Mouse (Mus musculus): ENCODE results near the gene Nudt9. TPM values are rescaled to one million over a fixed set of nuclear protein-coding genes. Genes with fewer than 3 reads are reported as not detected.

Gene Nudt9
- polyA plus RNA-seq, 1 experiment from 2014 or later: 48.4 TPM

DNA sequence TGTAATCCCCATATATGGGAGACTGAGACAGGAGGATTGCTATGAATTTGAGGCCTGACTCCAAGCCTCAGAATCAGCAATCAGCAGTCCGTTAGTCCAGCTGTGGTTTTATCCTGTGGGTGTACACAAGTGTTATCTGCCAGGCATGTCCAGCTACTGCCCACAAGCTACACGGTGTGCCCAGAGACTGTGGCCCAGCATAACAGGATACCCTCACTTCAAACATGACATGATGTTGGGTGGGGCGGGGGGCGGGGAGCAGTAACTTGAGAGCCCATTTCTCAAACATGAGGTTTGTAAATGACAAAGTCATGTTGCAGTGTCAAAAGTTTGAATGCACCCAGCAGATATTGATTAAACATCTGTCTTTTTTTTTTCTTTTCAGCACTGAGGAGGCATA lies 9.7 kb downstream of the Nudt9 start:
- H3K36me3 ChIP-seq (ENCODE audit: control insufficient read depth, insufficient read depth, low read length): peaks cover 76% of the 10 kb centered on the region
- WGBS: 88% methylated on average over 4 of the region's 4 CpGs
- H3K4me3 ChIP-seq (ENCODE audit: control insufficient read depth in 1 of 2, insufficient read depth in 1 of 2, low read depth in 1 of 2, low read length in 2 of 2): no peak overlapping the region
- H3K4me1 ChIP-seq (ENCODE audit: control insufficient read depth in 2 of 2, insufficient read depth in 2 of 2, low read length in 2 of 2): no peaks in the 10 kb centered on the region
- H3K27ac ChIP-seq (replicated peaks in 1 of 2; ENCODE audit: control insufficient read depth in 1 of 2, insufficient read depth in 1 of 2, low read depth in 2 of 2, low read length in 2 of 2): no peak overlapping the region
- H3K9me3 ChIP-seq (ENCODE audit: control insufficient read depth, low read length): no peaks in the 10 kb centered on the region
- no peak overlapping the region for H3K9ac ChIP-seq (ENCODE audit: low read length)
- ATAC-seq (ENCODE audit: insufficient number of reproducible peaks, insufficient read depth, low FRiP score, low read depth): no peak
- no peaks in the 10 kb centered on the region for H3K27me3 ChIP-seq (ENCODE audit: control insufficient read depth, insufficient read depth, low read length)
- no peak overlapping the region for H3K4me2 ChIP-seq (ENCODE audit: low read length)

DNA sequence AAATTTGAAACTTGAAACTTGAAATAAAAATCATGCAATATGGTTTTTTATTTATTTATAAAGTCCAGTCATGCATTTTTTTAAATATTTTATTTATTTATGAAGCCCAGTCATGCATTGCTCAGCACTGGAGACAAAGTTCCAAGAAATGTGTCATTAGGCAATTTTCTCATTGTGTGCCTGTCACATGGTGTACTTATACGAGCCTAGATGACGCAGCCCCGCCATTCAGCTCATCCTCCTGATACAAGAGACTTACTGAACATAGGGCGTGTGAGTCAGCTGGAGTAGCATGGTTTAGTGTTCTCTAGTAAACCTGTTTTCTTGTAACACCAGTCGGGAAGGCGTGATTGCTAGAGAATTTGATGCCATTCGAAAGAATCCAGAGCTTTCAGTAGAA lies 10.2 kb downstream of the Nudt9 start:
- Histone ChIP-seq H3K4me2 (ENCODE audit: low read length) (no peak overlapping the region), H3K27me3 (ENCODE audit: control insufficient read depth, insufficient read depth, low read length) (no peaks in the 10 kb centered on the region), H3K4me1 (ENCODE audit: control insufficient read depth in 2 of 2, insufficient read depth in 2 of 2, low read length in 2 of 2) (no peaks in the 10 kb centered on the region), H3K9me3 (ENCODE audit: control insufficient read depth, low read length) (no peaks in the 10 kb centered on the region), H3K36me3 (ENCODE audit: control insufficient read depth, insufficient read depth, low read length) (peaks cover 76% of the 10 kb centered on the region), H3K9ac (ENCODE audit: low read length) (no peak overlapping the region), H3K27ac (replicated peaks in 1 of 2; ENCODE audit: control insufficient read depth in 1 of 2, insufficient read depth in 1 of 2, low read depth in 2 of 2, low read length in 2 of 2) (no peak overlapping the region), H3K4me3 (ENCODE audit: control insufficient read depth in 1 of 2, insufficient read depth in 1 of 2, low read depth in 1 of 2, low read length in 2 of 2) (no peak overlapping the region)
- ATAC-seq (ENCODE audit: insufficient number of reproducible peaks, insufficient read depth, low FRiP score, low read depth): no peak
- WGBS: 92% methylated on average over 7 of the region's 7 CpGs

DNA sequence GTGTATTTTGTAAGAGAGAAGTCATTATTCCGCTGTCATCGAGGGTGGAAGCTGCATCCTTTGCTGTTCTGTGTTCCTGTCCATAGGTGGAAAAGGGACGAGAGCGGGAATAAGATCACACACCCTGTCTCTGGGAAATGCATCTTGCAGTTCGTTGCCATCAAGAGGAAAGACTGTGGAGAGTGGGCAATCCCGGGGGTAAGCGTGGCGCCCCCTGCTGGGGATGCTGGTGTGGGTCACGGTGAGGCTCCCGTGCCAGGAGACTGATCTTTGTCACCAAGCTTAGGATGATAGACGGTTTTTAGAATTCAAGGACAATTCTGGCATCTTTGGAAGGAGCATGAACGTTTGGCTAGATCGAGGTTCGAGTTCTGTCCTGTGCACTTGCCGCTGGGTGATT lies 11.9 kb downstream of the Nudt9 start:
- peaks cover 76% of the 10 kb centered on the region for H3K36me3 ChIP-seq (ENCODE audit: control insufficient read depth, insufficient read depth, low read length)
- no peaks in the 10 kb centered on the region for H3K9me3 ChIP-seq (ENCODE audit: control insufficient read depth, low read length)
- no peaks in the 10 kb centered on the region for H3K27me3 ChIP-seq (ENCODE audit: control insufficient read depth, insufficient read depth, low read length)
- H3K27ac ChIP-seq (replicated peaks in 1 of 2; ENCODE audit: control insufficient read depth in 1 of 2, insufficient read depth in 1 of 2, low read depth in 2 of 2, low read length in 2 of 2): no peak overlapping the region
- H3K4me2 ChIP-seq (ENCODE audit: low read length): no peak overlapping the region
- no peak for ATAC-seq (ENCODE audit: insufficient number of reproducible peaks, insufficient read depth, low FRiP score, low read depth)
- no peak overlapping the region for H3K4me3 ChIP-seq (ENCODE audit: control insufficient read depth in 1 of 2, insufficient read depth in 1 of 2, low read depth in 1 of 2, low read length in 2 of 2)
- no peak overlapping the region for H3K9ac ChIP-seq (ENCODE audit: low read length)
- no peaks in the 10 kb centered on the region for H3K4me1 ChIP-seq (ENCODE audit: control insufficient read depth in 2 of 2, insufficient read depth in 2 of 2, low read length in 2 of 2)
- 64% methylated on average over 15 of the region's 15 CpGs for WGBS

DNA sequence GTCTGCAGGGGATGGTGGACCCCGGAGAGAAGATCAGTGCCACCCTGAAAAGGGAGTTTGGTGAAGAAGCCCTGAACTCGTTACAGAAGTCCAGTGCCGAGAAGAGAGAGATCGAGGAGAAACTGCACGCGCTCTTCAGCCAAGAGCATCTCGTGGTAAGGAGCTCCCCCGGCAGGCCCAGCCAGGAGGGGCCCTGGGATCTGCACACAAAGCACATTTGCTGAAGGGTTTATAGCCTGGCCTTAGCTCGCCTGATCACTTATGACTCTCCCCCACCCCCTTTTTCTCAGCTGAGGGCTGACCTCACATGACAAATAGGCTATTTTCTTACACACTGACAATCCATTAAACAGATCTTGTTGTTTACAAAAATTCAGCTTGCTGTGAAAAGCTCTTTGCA lies 13.5 kb downstream of the Nudt9 start:
- no peaks in the 10 kb centered on the region for H3K27me3 ChIP-seq (ENCODE audit: control insufficient read depth, insufficient read depth, low read length)
- no peak overlapping the region for H3K4me3 ChIP-seq (ENCODE audit: control insufficient read depth in 1 of 2, insufficient read depth in 1 of 2, low read depth in 1 of 2, low read length in 2 of 2)
- no peaks in the 10 kb centered on the region for H3K4me1 ChIP-seq (ENCODE audit: control insufficient read depth in 2 of 2, insufficient read depth in 2 of 2, low read length in 2 of 2)
- H3K9me3 ChIP-seq (ENCODE audit: control insufficient read depth, low read length): no peaks in the 10 kb centered on the region
- peaks cover 80% of the 10 kb centered on the region for H3K36me3 ChIP-seq (ENCODE audit: control insufficient read depth, insufficient read depth, low read length)
- H3K4me2 ChIP-seq (ENCODE audit: low read length): no peak overlapping the region
- no peak for ATAC-seq (ENCODE audit: insufficient number of reproducible peaks, insufficient read depth, low FRiP score, low read depth)
- H3K27ac ChIP-seq (replicated peaks in 1 of 2; ENCODE audit: control insufficient read depth in 1 of 2, insufficient read depth in 1 of 2, low read depth in 2 of 2, low read length in 2 of 2): no peak overlapping the region
- 83% methylated on average over 9 of the region's 9 CpGs for WGBS
- H3K9ac ChIP-seq (ENCODE audit: low read length): no peak overlapping the region

DNA sequence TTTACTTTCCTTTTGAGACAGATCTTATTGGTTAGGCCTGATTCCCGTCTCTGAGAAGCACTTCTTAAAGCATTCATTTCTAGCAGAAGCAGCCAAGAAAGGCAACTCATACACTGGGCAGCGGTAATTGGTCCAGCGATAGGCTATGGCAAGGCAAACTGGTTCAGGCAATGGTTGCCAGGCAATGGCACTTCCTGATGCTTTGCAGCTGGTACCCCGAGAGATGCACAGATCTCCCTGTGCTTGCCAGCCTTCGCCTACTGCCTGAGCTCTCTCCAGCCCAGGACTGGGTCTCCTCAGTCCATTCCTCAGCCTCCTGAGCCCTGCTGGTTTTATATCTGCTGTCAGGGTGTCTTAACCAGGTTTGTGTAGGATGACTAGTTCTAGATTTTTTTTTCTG lies 14.3 kb downstream of the Nudt9 start:
- Histone ChIP-seq H3K9me3 (ENCODE audit: control insufficient read depth, low read length) (no peaks in the 10 kb centered on the region), H3K9ac (ENCODE audit: low read length) (no peak overlapping the region), H3K4me2 (ENCODE audit: low read length) (no peak overlapping the region), H3K27ac (replicated peaks in 1 of 2; ENCODE audit: control insufficient read depth in 1 of 2, insufficient read depth in 1 of 2, low read depth in 2 of 2, low read length in 2 of 2) (no peak overlapping the region), H3K4me1 (ENCODE audit: control insufficient read depth in 2 of 2, insufficient read depth in 2 of 2, low read length in 2 of 2) (no peaks in the 10 kb centered on the region), H3K36me3 (ENCODE audit: control insufficient read depth, insufficient read depth, low read length) (peaks cover 79% of the 10 kb centered on the region), H3K4me3 (ENCODE audit: control insufficient read depth in 1 of 2, insufficient read depth in 1 of 2, low read depth in 1 of 2, low read length in 2 of 2) (no peak overlapping the region), H3K27me3 (ENCODE audit: control insufficient read depth, insufficient read depth, low read length) (no peaks in the 10 kb centered on the region)
- 94% methylated on average over 5 of the region's 5 CpGs for WGBS
- no peak for ATAC-seq (ENCODE audit: insufficient number of reproducible peaks, insufficient read depth, low FRiP score, low read depth)

GRCm38 (mm10) chr5:104061936-104062772 lies 16.0 kb downstream of the Nudt9 start:
- 84% methylated on average over 13 of the region's 13 CpGs for WGBS
- Histone ChIP-seq H3K27me3 (ENCODE audit: control insufficient read depth, insufficient read depth, low read length) (no peaks in the 10 kb centered on the region), H3K4me3 (ENCODE audit: control insufficient read depth in 1 of 2, insufficient read depth in 1 of 2, low read depth in 1 of 2, low read length in 2 of 2) (no peak overlapping the region), H3K4me1 (ENCODE audit: control insufficient read depth in 2 of 2, insufficient read depth in 2 of 2, low read length in 2 of 2) (no peaks in the 10 kb centered on the region), H3K9me3 (ENCODE audit: control insufficient read depth, low read length) (no peaks in the 10 kb centered on the region), H3K4me2 (ENCODE audit: low read length) (no peak overlapping the region), H3K36me3 (ENCODE audit: control insufficient read depth, insufficient read depth, low read length) (peaks cover 71% of the 10 kb centered on the region), H3K9ac (ENCODE audit: low read length) (no peak overlapping the region), H3K27ac (replicated peaks in 1 of 2; ENCODE audit: control insufficient read depth in 1 of 2, insufficient read depth in 1 of 2, low read depth in 2 of 2, low read length in 2 of 2) (no peak overlapping the region)
- ATAC-seq (ENCODE audit: insufficient number of reproducible peaks, insufficient read depth, low FRiP score, low read depth): no peak

GRCm38 (mm10) chr5:104062773-104063551 lies 16.9 kb downstream of the Nudt9 start:
- no peaks in the 10 kb centered on the region for H3K9me3 ChIP-seq (ENCODE audit: control insufficient read depth, low read length)
- no peaks in the 10 kb centered on the region for H3K4me1 ChIP-seq (ENCODE audit: control insufficient read depth in 2 of 2, insufficient read depth in 2 of 2, low read length in 2 of 2)
- no peak for ATAC-seq (ENCODE audit: insufficient number of reproducible peaks, insufficient read depth, low FRiP score, low read depth)
- peaks cover 70% of the 10 kb centered on the region for H3K36me3 ChIP-seq (ENCODE audit: control insufficient read depth, insufficient read depth, low read length)
- no peak overlapping the region for H3K4me2 ChIP-seq (ENCODE audit: low read length)
- no peak overlapping the region for H3K4me3 ChIP-seq (ENCODE audit: control insufficient read depth in 1 of 2, insufficient read depth in 1 of 2, low read depth in 1 of 2, low read length in 2 of 2)
- H3K27ac ChIP-seq (replicated peaks in 1 of 2; ENCODE audit: control insufficient read depth in 1 of 2, insufficient read depth in 1 of 2, low read depth in 2 of 2, low read length in 2 of 2): no peak overlapping the region
- 87% methylated on average over 11 of the region's 11 CpGs for WGBS
- no peaks in the 10 kb centered on the region for H3K27me3 ChIP-seq (ENCODE audit: control insufficient read depth, insufficient read depth, low read length)
- H3K9ac ChIP-seq (ENCODE audit: low read length): no peak overlapping the region
